Mouse (Mus musculus) midbrain, embryonic 13.5 days (tissue): ENCODE results near the gene Dmrt2. TPM values are rescaled to one million over a fixed set of nuclear protein-coding genes. Genes with fewer than 3 reads are reported as not detected.

ENCODE experiments used
- ATAC-seq: fragments of 200-750 bp; cut with Nextera tagmentation; 2 replicates; pipeline ENCODE4 v1.8.0; 2017; ENCODE audit warnings: mild to moderate bottlenecking, moderate TSS enrichment, moderate library complexity
- H3K27ac ChIP-seq: fragments of 300-500 bp; sonication (generic); 2 replicates; pipeline ENCODE4 v1.5.1; 2015; ENCODE audit warnings: inconsistent platforms, mild to moderate bottlenecking, moderate library complexity
- H3K27me3 ChIP-seq: fragments of 300-500 bp; sonication (generic); 2 replicates; pipeline ENCODE4 v1.6.1; 2015; ENCODE audit warnings: mild to moderate bottlenecking, inconsistent platforms
- H3K36me3 ChIP-seq: fragments of 300-500 bp; sonication (generic); 2 replicates; pipeline ENCODE4 v1.6.1; 2015; ENCODE audit warnings: mild to moderate bottlenecking, inconsistent platforms
- H3K4me1 ChIP-seq: fragments of 300-500 bp; sonication (generic); replicated peaks from 2 replicates; pipeline ENCODE4 v1.6.1; 2015; ENCODE audit warnings: inconsistent platforms
- H3K4me2 ChIP-seq: fragments of 300-500 bp; sonication (generic); replicated peaks from 2 replicates; pipeline ENCODE4 v1.6.1; 2015; ENCODE audit warnings: moderate library complexity, mild to moderate bottlenecking, inconsistent platforms
- H3K4me3 ChIP-seq: fragments of 300-500 bp; sonication (generic); replicated peaks from 2 replicates; pipeline ENCODE4 v1.5.1; 2015; ENCODE audit warnings: mild to moderate bottlenecking, inconsistent platforms
- H3K9ac ChIP-seq: fragments of 300-500 bp; sonication (generic); replicated peaks from 2 replicates; pipeline ENCODE4 v1.6.1; 2015; ENCODE audit warnings: mild to moderate bottlenecking, inconsistent platforms
- H3K9me3 ChIP-seq: fragments of 300-500 bp; sonication (generic); 2 replicates; pipeline ENCODE4 v1.6.1; 2016; ENCODE audit warnings: mild to moderate bottlenecking, inconsistent platforms
- WGBS: fragments of 180-500 bp; shearing (Covaris S2); methylation state at CpG from one replicate; pipeline ENCODE4 v1.1.7; 2015; 5-methylcytosine and 5-hydroxymethylcytosine counted together
- polyA plus RNA-seq: library from polyadenylated mRNA; unstranded; fragments of >200 nt; fragmentation: Nextera tagmentation; extraction: Ambion mirVana; gene quantifications from 2 replicates; pipeline ENCODE4 v1.2.1, GENCODE M21; 2015

Gene Dmrt2
- polyA plus RNA-seq, 1 experiment from 2014 or later: 0.19 TPM

GRCm38 (mm10) chr19:25714927-25715326, 42.7 kb downstream of the Dmrt2 start:
- no peak for ATAC-seq

GRCm38 (mm10) chr19:25722616-25723015, 50.4 kb downstream of the Dmrt2 start:
- Histone ChIP-seq H3K27me3 (no peaks in the 10 kb centered on the region), H3K9ac (no peak overlapping the region), H3K36me3 (no peaks in the 10 kb centered on the region), H3K9me3 (no peaks in the 10 kb centered on the region), H3K4me1 (no peaks in the 10 kb centered on the region), H3K27ac (no peak overlapping the region), H3K4me2 (no peak overlapping the region), H3K4me3 (no peak overlapping the region)
- ATAC-seq: no peak
- 46% methylated on average over 5 of the region's 5 CpGs for WGBS

More at GRCm38 (mm10) chr19:25714927-25715326, 42.7 kb downstream of the Dmrt2 start:
- WGBS: 46% methylated on average over 2 of the region's 2 CpGs
- H3K27ac ChIP-seq: no peak overlapping the region
- H3K27me3 ChIP-seq: no peaks in the 10 kb centered on the region
- H3K4me3 ChIP-seq: no peak overlapping the region
- no peak overlapping the region for H3K4me2 ChIP-seq
- no peaks in the 10 kb centered on the region for H3K36me3 ChIP-seq
- H3K9ac ChIP-seq: no peak overlapping the region
- H3K4me1 ChIP-seq: no peaks in the 10 kb centered on the region
- no peaks in the 10 kb centered on the region for H3K9me3 ChIP-seq

Other genes with a start within 250 kb of the Dmrt2 start
- gene Dmrt1, start 166.8 kb upstream of the Dmrt2 start, polyA plus RNA-seq: 0.07 TPM in 1 of 2 replicates, not detected in the other
- 0.48 and 1.5 TPM in 2 replicates for gene Dmrt3, start 62.1 kb upstream of the Dmrt2 start, polyA plus RNA-seq